ENCODE assay signal across 16 mouse cellular contexts in the genomic region with DNA sequence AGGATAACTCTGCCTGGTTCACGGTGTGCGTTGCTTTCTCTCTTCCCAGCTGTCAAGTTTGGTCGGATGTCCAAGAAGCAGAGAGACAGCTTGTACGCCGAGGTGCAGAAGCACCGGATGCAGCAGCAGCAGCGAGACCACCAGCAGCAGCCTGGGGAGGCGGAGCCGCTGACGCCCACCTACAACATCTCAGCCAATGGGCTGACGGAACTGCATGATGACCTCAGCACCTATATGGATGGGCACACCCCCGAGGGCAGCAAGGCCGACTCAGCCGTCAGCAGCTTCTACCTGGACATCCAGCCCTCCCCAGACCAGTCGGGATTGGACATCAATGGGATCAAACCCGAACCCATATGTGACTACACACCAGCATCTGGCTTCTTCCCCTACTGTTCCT. TPM values are rescaled to one million over a fixed set of nuclear protein-coding genes. Genes with fewer than 3 reads are reported as not detected.
DNase-seq lines count a peak whose midpoint lies in the region; ATAC-seq and TF ChIP-seq lines count a peak whose summit lies in the region.
"Had no signal": no experiment of that assay in that cellular context is flagged by ENCODE, and none has a peak within 500 bp of the region (broad histone marks: within the 10 kb centered on the region; RNA-seq: fewer than 3 reads in every experiment).

No protein-coding gene starts in this region.

- H3K27me3 ChIP-seq in heart, embryonic 13.5 days (replicated peaks) = no peaks in the 10 kb centered on the region
- H3K27me3 ChIP-seq in midbrain, embryonic 13.5 days = no peaks in the 10 kb centered on the region
- no peaks in the 10 kb centered on the region for H3K27me3 ChIP-seq in midbrain, embryonic 14.5 days (ENCODE audit: control insufficient read depth, insufficient read depth, low read length)
- no peaks in the 10 kb centered on the region for H3K27me3 ChIP-seq in forebrain, postnatal 0 days (ENCODE audit: insufficient read depth, low read length)
- H3K27me3 ChIP-seq: embryonic facial prominence, embryonic 15.5 days; liver, embryonic 12.5 days had no signal

- H3K4me3 ChIP-seq in heart, embryonic 13.5 days = no peak overlapping the region
- no peak overlapping the region for H3K4me3 ChIP-seq in midbrain, embryonic 13.5 days (replicated peaks)
- no peak overlapping the region for H3K4me3 ChIP-seq in midbrain, embryonic 14.5 days (replicated peaks; ENCODE audit: low read depth, low read length)
- no peak overlapping the region for H3K4me3 ChIP-seq in forebrain, postnatal 0 days (ENCODE audit: low read depth, low read length)
- H3K4me3 ChIP-seq: embryonic facial prominence, embryonic 15.5 days; liver, embryonic 12.5 days; myocyte had no signal

- H3K9ac ChIP-seq in heart, embryonic 13.5 days = no peak overlapping the region
- H3K9ac ChIP-seq in midbrain, embryonic 13.5 days (replicated peaks) = no peak overlapping the region
- H3K9ac ChIP-seq in midbrain, embryonic 14.5 days (replicated peaks; ENCODE audit: low read length) = no peak overlapping the region
- no peak overlapping the region for H3K9ac ChIP-seq in forebrain, postnatal 0 days
- H3K9ac ChIP-seq: embryonic facial prominence, embryonic 15.5 days; liver, embryonic 12.5 days had no signal

- no peak for ATAC-seq in heart, embryonic 13.5 days (ENCODE audit: extremely low read depth, insufficient number of reproducible peaks, low FRiP score, low TSS enrichment)
- 0 out of 2 replicates have a peak, but pooled peaks have one; percentile 27 for ATAC-seq in midbrain, embryonic 13.5 days
- no peak for ATAC-seq in midbrain, embryonic 14.5 days (ENCODE audit: low FRiP score, low TSS enrichment)
- peak; percentile 56 for ATAC-seq in forebrain, postnatal 0 days
- ATAC-seq: liver, embryonic 12.5 days had no signal

- WGBS in heart, embryonic 13.5 days = 51% methylated on average over 16 of the region's 16 CpGs
- WGBS in midbrain, embryonic 13.5 days = 48% methylated on average over 16 of the region's 16 CpGs
- WGBS in midbrain, embryonic 14.5 days = 52% methylated on average over 16 of the region's 16 CpGs
- WGBS in forebrain, postnatal 0 days = 42% methylated on average over 16 of the region's 16 CpGs

- H3K27ac ChIP-seq in heart, embryonic 13.5 days (replicated peaks) = no peak overlapping the region
- H3K27ac ChIP-seq in midbrain, embryonic 13.5 days = no peak overlapping the region
- no peak overlapping the region for H3K27ac ChIP-seq in midbrain, embryonic 14.5 days (replicated peaks; ENCODE audit: low read depth, low read length)
- no peak overlapping the region for H3K27ac ChIP-seq in forebrain, postnatal 0 days (ENCODE audit: low read depth, low read length)
- H3K27ac ChIP-seq: embryonic facial prominence, embryonic 15.5 days; liver, embryonic 12.5 days; macrophage had no signal

- no peak for DNase-seq in heart, postnatal 36 days
- DNase-seq in midbrain, embryonic 14.5 days = no peak
- peak; percentile 6 for DNase-seq in embryo, embryonic 9.5 days (ENCODE audit: extremely low spot score)
- DNase-seq in forebrain, postnatal 0 days = no peak
- DNase-seq in right cerebral cortex, adult 18-20 months = no peak
- no peak for DNase-seq in Muller cell, postnatal 12 days (ENCODE audit: inconsistent ontology term)
- DNase-seq: adrenal gland, postnatal 25 days; B cell, adult 2 months; right cerebral cortex, postnatal 25 days; thymus, postnatal 14 days had no signal

- H3K9me3 ChIP-seq in heart, embryonic 13.5 days = no peaks in the 10 kb centered on the region
- no peaks in the 10 kb centered on the region for H3K9me3 ChIP-seq in midbrain, embryonic 13.5 days
- H3K9me3 ChIP-seq in midbrain, embryonic 14.5 days (ENCODE audit: control insufficient read depth, low read length) = no peaks in the 10 kb centered on the region
- no peaks in the 10 kb centered on the region for H3K9me3 ChIP-seq in forebrain, postnatal 0 days (ENCODE audit: low read length)
- H3K9me3 ChIP-seq: embryonic facial prominence, embryonic 15.5 days; liver, embryonic 12.5 days had no signal

- TF ChIP-seq CTCF in forebrain, postnatal 0 days (IDR thresholded peaks at IDR 0.05; ENCODE audit: low read depth) = no peak

- H3K4me2 ChIP-seq in heart, embryonic 13.5 days = peak overlapping the region; percentile 20; the same call in 1 of the 2 replicates
- H3K4me2 ChIP-seq in midbrain, embryonic 13.5 days (replicated peaks) = 0 out of 2 replicates have a peak overlapping the region, but pooled peaks have one; percentile 5
- no peak overlapping the region for H3K4me2 ChIP-seq in midbrain, embryonic 14.5 days (ENCODE audit: low read length)
- 0 out of 2 replicates have a peak overlapping the region, but pooled peaks have one; percentile 19 for H3K4me2 ChIP-seq in forebrain, postnatal 0 days (ENCODE audit: low read depth)
- H3K4me2 ChIP-seq: embryonic facial prominence, embryonic 15.5 days; liver, embryonic 12.5 days had no signal

- H3K36me3 ChIP-seq in heart, embryonic 13.5 days = peaks cover 6% of the 10 kb centered on the region; the same call in 1 of the 2 replicates
- no peaks in the 10 kb centered on the region for H3K36me3 ChIP-seq in midbrain, embryonic 13.5 days
- H3K36me3 ChIP-seq in midbrain, embryonic 14.5 days (ENCODE audit: control insufficient read depth, insufficient read depth, low read length) = no peaks in the 10 kb centered on the region
- H3K36me3 ChIP-seq in forebrain, postnatal 0 days (ENCODE audit: insufficient read depth) = no peaks in the 10 kb centered on the region

- intact Hi-C loops in heart, postnatal 36 days (cut with DNase I) = loop anchor here (5.0 kb wide), 1 partner anchor 118 kb away; no protein-coding TSS in a partner anchor

- H3K4me1 ChIP-seq in heart, embryonic 13.5 days = no peaks in the 10 kb centered on the region
- peaks cover 1% of the 10 kb centered on the region for H3K4me1 ChIP-seq in midbrain, embryonic 13.5 days (replicated peaks)
- H3K4me1 ChIP-seq in midbrain, embryonic 14.5 days (ENCODE audit: control insufficient read depth, insufficient read depth, low read length) = peaks cover 1% of the 10 kb centered on the region; the same call in 1 of the 2 replicates
- 0 out of 2 replicates have a peak, but pooled peaks cover under 1% of the 10 kb centered on the region for H3K4me1 ChIP-seq in forebrain, postnatal 0 days (ENCODE audit: insufficient read depth)
- H3K4me1 ChIP-seq: embryonic facial prominence, embryonic 15.5 days; liver, embryonic 12.5 days had no signal

RNA-seq across cellular contexts. Expression of gene Ice2, which starts 33.6 kb away (rescaled TPM):
- 10.7 and 11.7 TPM in 2 replicates for polyA plus RNA-seq in heart, embryonic 13.5 days (2015; fragmentation: Nextera tagmentation; extraction: Ambion mirVana)
- 1 to 10 TPM; 5.9 to 6.5 TPM for total RNA-seq in heart, postnatal 36 days (2021)
- 13.2 and 14.3 TPM in 2 replicates for polyA plus RNA-seq in midbrain, embryonic 13.5 days (2015; fragmentation: Nextera tagmentation; extraction: Ambion mirVana)
- polyA plus RNA-seq in midbrain, embryonic 14.5 days (2014; fragmentation: Nextera tagmentation; extraction: Ambion mirVana) = 10.4 and 12.8 TPM in 2 replicates
- total RNA-seq in forebrain, postnatal 0 days (2014; rRNA removed) = 9.8 and 12.9 TPM in 2 replicates
- polyA plus RNA-seq in forebrain, postnatal 0 days (2015; fragmentation: Nextera tagmentation; extraction: Ambion mirVana) = 5.6 and 7.0 TPM in 2 replicates

Comparison
In these comparisons a context has a peak if more than half of its experiments do, and no peak if none do; other contexts are left out.
1. ATAC-seq: peak in midbrain, embryonic 13.5 days (single experiment) and forebrain, postnatal 0 days (single experiment); none in heart, embryonic 13.5 days (single experiment) and midbrain, embryonic 14.5 days (single experiment).